Mouse (Mus musculus) kidney, embryonic 14.5 days (tissue): ENCODE measurements around the gene Gnpat. TPM values are rescaled to one million over a fixed set of nuclear protein-coding genes. Genes with fewer than 3 reads are reported as not detected.

Source experiments
- ATAC-seq: fragments of 200-750 bp; cut with Nextera tagmentation; 2 replicates; pipeline ENCODE4 v1.8.0; 2017; ENCODE audit warnings: moderate number of reproducible peaks, mild to moderate bottlenecking, moderate TSS enrichment, moderate library complexity; ENCODE audit not compliant: low FRiP score, low TSS enrichment
- H3K27ac ChIP-seq: fragments of 300-500 bp; sonication (generic); 2 replicates; pipeline ENCODE4 v1.5.1; 2014; ENCODE audit warnings: low read depth, mild to moderate bottlenecking, low read length, moderate library complexity, mixed read lengths
- H3K27me3 ChIP-seq: fragments of 300-500 bp; sonication (generic); 2 replicates; pipeline ENCODE4 v1.6.1; 2014; ENCODE audit warnings: mild to moderate bottlenecking, low read length; ENCODE audit not compliant: control insufficient read depth, insufficient read depth
- H3K36me3 ChIP-seq: fragments of 300-500 bp; sonication (generic); 2 replicates; pipeline ENCODE4 v1.6.1; 2014; ENCODE audit warnings: low read length, mixed read lengths; ENCODE audit not compliant: control insufficient read depth, insufficient read depth
- H3K4me1 ChIP-seq: fragments of 300-500 bp; sonication (generic); 2 replicates; pipeline ENCODE4 v1.6.1; 2014; ENCODE audit warnings: low read length, mixed read lengths; ENCODE audit not compliant: control insufficient read depth, insufficient read depth
- H3K4me2 ChIP-seq: fragments of 300-500 bp; sonication (generic); replicated peaks from 2 replicates; pipeline ENCODE4 v1.6.1; 2014; ENCODE audit warnings: low read depth, mild to moderate bottlenecking, low read length
- H3K4me3 ChIP-seq: fragments of 300-500 bp; sonication (generic); 2 replicates; pipeline ENCODE4 v1.5.1; 2014; ENCODE audit warnings: mild to moderate bottlenecking, low read length
- H3K9ac ChIP-seq: fragments of 300-500 bp; sonication (generic); 2 replicates; pipeline ENCODE4 v1.6.1; 2014; ENCODE audit warnings: low read depth, mild to moderate bottlenecking, low read length, moderate library complexity
- H3K9me3 ChIP-seq: fragments of 300-500 bp; sonication (generic); 2 replicates; pipeline ENCODE4 v1.6.1; 2016; ENCODE audit warnings: low read length; ENCODE audit not compliant: control insufficient read depth
- WGBS: fragments of 180-500 bp; shearing (Covaris S2); extraction: QIAGEN DNeasy Blood & Tissue Kit; methylation state at CpG from one replicate; pipeline ENCODE4 v1.1.7; 2014; 5-methylcytosine and 5-hydroxymethylcytosine counted together
- polyA plus RNA-seq: library from polyadenylated mRNA; unstranded; fragments of >200 nt; fragmentation: Nextera tagmentation; extraction: Ambion mirVana; gene quantifications from 2 replicates; pipeline ENCODE4 v1.2.1, GENCODE M21; 2014

The Gnpat gene
- polyA plus RNA-seq, 1 experiment from 2014 or later, result 122 TPM

DNA sequence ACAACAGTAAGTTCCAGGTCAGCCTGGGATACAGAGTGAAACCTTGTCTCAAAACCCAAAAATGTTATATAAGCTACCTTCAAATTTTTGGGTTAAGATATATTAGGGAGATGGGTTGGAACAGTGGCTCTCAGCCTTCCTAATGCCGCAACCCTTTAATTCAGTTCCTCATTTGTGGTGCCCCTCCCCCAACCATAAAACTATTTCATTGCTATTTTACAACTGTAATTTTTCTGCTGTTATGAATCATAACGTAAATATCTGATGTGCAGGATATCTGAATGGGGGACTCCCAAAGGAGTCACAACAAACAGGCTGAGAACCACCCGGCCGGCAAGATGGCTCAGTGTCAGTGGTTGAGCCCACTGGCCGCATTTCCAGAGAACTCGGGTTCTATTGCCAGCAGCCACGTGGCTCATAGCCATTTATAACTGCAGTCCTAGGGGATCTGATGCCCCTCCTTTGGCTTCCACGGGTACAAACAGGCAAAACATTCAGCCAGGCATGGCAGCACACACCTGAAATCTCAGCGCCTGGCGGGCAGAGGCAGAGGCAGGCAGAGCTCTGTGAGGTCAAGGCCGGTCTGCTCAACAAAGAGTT is 59.8 kb downstream of the Gnpat start:
- H3K4me2 ChIP-seq, result no peak overlapping the region
- 83% methylated on average over 11 of the region's 11 CpGs for WGBS

DNA sequence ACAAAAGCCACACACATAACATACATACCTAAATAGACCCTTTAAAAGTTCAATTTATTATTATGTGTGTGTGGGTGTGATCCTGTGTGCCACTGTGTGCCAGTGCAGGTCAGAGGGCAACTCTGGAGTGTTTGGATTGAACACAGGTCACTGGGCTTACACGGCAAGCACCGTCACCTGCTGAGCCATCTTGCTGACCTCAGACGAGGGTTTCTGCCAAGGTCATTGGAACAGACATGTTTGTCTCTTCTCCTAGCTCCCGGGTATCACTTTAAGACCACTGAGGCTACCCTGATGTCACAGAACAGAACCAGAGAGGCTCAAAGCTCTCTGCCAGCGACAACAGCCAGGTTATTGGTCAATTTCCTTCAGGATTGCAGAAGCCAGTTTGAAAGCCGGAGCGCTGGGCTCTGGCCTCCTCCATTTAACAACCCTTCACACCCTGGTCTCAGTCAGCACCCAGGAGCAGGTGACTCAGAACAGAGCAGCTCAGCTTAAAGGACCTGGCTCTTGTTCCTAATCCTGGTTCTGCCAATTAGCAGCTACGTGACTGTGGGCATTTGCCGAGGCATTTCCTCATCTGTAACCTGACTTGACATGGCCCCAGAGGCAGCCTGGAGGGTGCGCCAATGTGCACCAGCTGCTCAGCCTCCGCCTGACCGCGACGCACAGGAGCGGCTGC is 61.3 kb downstream of the Gnpat start:
- no peaks in the 10 kb centered on the region for H3K4me1 ChIP-seq
- ATAC-seq, result no peak
- 77% methylated on average over 15 of the region's 15 CpGs for WGBS

More for the DNA sequence above, 59.8 kb downstream of the Gnpat start:
- Histone ChIP-seq H3K36me3 (no peaks in the 10 kb centered on the region; the same call in 1 of the 2 replicates), H3K9me3 (no peaks in the 10 kb centered on the region), H3K9ac (no peak overlapping the region), H3K4me3 (no peak overlapping the region), H3K4me1 (no peaks in the 10 kb centered on the region), H3K27ac (no peak overlapping the region), H3K27me3 (no peaks in the 10 kb centered on the region)
- ATAC-seq, result no peak

DNA sequence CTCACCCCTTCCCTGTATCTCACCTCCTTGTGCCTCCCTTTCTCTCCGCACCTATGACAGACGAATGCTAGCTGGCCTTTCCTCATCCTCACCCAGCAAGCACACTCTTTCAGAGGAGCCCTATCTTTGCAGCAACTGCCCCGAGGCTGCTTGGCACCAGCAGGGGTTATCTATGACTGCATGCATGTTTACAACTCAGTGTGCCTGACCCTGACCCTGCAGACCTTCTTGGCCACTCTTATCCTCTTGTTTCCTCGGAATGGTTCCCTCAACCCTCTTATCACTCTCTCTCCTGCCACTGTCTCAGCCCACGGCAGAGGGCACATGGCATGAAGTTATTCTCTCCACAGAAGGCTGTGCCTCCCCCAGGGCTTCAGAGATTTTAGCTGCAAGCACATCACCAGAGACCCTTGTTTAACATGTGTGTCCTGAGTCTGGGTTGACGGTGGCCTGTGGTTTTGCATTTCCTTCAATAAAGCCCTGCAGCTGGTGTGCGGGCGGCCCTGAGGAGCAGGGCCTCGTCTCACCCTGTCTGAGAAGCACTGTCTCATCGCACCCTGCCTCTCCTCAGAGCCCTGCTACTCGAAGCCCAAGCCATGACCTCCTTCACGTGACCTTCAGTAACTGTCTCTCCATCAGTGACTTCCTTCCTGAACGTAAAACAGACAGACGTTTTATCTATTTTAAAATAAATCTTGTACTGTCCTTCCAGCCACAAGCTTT is 62.9 kb downstream of the Gnpat start:
- H3K9ac ChIP-seq, result no peak overlapping the region
- no peak overlapping the region for H3K27ac ChIP-seq
- no peaks in the 10 kb centered on the region; the same call in 1 of the 2 replicates for H3K36me3 ChIP-seq
- H3K4me2 ChIP-seq, result no peak overlapping the region
- WGBS, result 54% methylated on average over 14 of the region's 14 CpGs
- no peak for ATAC-seq
- H3K4me3 ChIP-seq, result no peak overlapping the region
- H3K4me1 ChIP-seq, result no peaks in the 10 kb centered on the region
- H3K27me3 ChIP-seq, result no peaks in the 10 kb centered on the region
- H3K9me3 ChIP-seq, result no peaks in the 10 kb centered on the region

More for the DNA sequence above, 61.3 kb downstream of the Gnpat start:
- Histone ChIP-seq H3K9me3 (no peaks in the 10 kb centered on the region), H3K27ac (no peak overlapping the region), H3K4me3 (no peak overlapping the region), H3K4me2 (no peak overlapping the region), H3K9ac (no peak overlapping the region), H3K36me3 (no peaks in the 10 kb centered on the region; the same call in 1 of the 2 replicates), H3K27me3 (no peaks in the 10 kb centered on the region)

DNA sequence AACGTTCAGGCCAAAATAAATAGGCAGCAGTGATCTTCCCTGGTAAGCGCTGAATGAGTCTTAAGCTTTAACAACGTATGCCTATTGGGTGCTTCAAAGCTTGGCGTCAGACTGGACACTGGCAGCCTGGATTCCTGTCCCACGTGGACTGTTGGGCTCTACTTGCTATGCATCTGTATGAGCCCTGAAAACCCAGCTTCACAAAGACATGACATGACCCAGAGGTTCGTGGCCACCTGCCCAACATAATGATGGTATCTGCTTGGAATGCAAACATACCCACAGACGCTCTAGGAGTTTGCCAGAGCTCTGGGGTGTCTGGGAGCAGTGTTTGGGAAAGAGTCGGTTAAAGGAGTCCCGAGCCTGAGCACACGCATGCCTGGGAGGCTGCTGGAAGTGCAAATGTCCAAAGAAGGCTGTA is 63.5 kb downstream of the Gnpat start:
- 74% methylated on average over 10 of the region's 10 CpGs for WGBS
- Histone ChIP-seq H3K27me3 (no peaks in the 10 kb centered on the region), H3K9ac (no peak overlapping the region), H3K36me3 (no peaks in the 10 kb centered on the region; the same call in 1 of the 2 replicates), H3K27ac (no peak overlapping the region), H3K4me2 (no peak overlapping the region), H3K4me1 (no peaks in the 10 kb centered on the region), H3K4me3 (no peak overlapping the region), H3K9me3 (no peaks in the 10 kb centered on the region)
- no peak for ATAC-seq

DNA sequence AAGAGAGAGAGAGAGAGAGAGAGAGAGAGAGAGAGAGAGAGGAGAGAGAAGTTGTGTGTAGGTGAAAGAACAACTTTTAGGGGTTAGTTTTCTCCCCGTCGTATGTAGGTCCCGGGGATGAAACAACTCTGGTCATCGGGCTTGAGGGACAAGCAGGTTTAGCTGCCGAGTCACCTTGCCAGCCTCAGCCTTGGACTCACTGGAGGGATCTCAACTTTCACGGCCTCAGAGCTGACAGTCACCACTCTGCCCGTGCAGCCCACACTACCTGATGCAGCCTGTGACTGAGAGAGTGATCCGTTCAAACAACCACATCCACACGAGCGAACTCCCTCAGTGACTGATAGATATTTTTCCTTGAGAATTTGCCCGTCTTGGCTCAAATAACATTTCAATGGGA is 66.2 kb downstream of the Gnpat start:
- Histone ChIP-seq H3K4me2 (no peak overlapping the region), H3K4me3 (no peak overlapping the region), H3K27me3 (no peaks in the 10 kb centered on the region), H3K4me1 (no peaks in the 10 kb centered on the region), H3K27ac (no peak overlapping the region), H3K9me3 (no peaks in the 10 kb centered on the region), H3K9ac (no peak overlapping the region), H3K36me3 (no peaks in the 10 kb centered on the region; the same call in 1 of the 2 replicates)
- whole genome bisulfite sequencing, result 79% methylated on average over 11 of the region's 11 CpGs
- no peak for ATAC-seq

DNA sequence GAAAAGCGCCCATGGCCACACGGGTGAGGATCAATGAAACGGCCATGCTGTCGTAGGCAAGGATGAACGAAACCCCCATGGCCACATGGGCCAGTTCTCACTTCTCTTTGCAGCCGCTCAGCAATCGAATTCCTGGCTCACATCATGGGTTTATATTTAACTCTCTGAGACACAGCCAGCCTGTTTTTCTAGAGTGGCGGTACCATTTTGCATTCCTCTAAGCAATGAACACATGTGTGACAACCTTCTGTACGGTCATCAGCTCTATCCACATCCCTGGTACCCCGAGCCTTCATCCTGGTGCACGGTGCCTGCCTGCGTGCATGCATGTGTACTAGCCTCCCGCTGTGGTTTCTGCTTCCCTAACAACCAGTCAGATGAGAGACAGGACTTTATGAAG is 67.3 kb downstream of the Gnpat start:
- no peak overlapping the region for H3K4me3 ChIP-seq
- H3K27me3 ChIP-seq, result no peaks in the 10 kb centered on the region
- H3K9ac ChIP-seq, result no peak overlapping the region
- no peak for ATAC-seq
- H3K4me2 ChIP-seq, result no peak overlapping the region
- no peaks in the 10 kb centered on the region for H3K4me1 ChIP-seq
- H3K36me3 ChIP-seq, result no peaks in the 10 kb centered on the region; the same call in 1 of the 2 replicates
- 84% methylated on average over 13 of the region's 13 CpGs for WGBS
- H3K27ac ChIP-seq, result no peak overlapping the region
- H3K9me3 ChIP-seq, result no peaks in the 10 kb centered on the region

DNA sequence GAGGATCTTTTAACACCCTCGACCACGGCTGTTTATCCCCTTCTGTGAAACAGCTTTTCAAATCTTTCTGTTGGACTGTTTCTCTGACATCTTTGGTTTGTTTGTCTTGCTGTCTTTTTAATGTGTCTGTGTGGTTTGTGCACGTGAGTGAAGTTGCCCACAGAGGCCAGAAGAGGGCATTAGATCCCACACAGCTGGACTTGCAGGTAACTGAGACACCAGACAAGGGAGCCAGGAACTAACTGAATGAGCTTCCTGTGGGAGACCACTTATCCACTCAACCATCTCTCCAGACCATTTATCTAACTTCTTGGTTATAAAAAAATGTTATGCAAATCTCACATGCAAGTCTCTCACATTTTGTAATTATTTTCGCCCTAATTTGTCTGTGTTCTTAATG is 67.8 kb downstream of the Gnpat start:
- Histone ChIP-seq H3K4me1 (no peaks in the 10 kb centered on the region), H3K27me3 (no peaks in the 10 kb centered on the region), H3K36me3 (no peaks in the 10 kb centered on the region; the same call in 1 of the 2 replicates), H3K27ac (no peak overlapping the region), H3K4me2 (no peak overlapping the region), H3K4me3 (no peak overlapping the region), H3K9ac (no peak overlapping the region), H3K9me3 (no peaks in the 10 kb centered on the region)
- ATAC-seq, result no peak
- 77% methylated on average over 4 of the region's 4 CpGs for WGBS

DNA sequence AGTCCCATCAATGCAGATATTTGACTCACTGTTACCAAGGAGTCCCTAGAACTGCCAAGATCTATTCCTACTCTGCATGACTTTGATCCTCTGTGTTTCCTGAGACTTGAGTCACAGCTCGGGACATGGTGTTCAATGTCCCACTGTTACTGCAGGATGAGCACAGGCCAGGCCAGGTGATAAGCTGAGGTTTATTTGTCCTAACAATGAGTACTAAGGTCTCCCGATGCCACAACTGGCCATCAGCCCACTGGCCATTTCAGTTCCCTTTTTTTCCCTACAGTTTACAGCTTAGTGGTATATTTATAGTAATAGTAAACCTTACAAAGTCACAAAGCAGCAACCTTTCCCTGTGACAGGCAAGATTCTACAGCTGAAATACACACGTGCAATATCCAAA is 69.6 kb downstream of the Gnpat start:
- H3K9me3 ChIP-seq, result no peaks in the 10 kb centered on the region
- ATAC-seq, result no peak
- no peaks in the 10 kb centered on the region; the same call in 1 of the 2 replicates for H3K36me3 ChIP-seq
- H3K9ac ChIP-seq, result no peak overlapping the region
- no peaks in the 10 kb centered on the region for H3K27me3 ChIP-seq
- no peak overlapping the region for H3K27ac ChIP-seq
- WGBS, result 86% methylated on average over 3 of the region's 3 CpGs
- no peak overlapping the region for H3K4me3 ChIP-seq
- no peaks in the 10 kb centered on the region for H3K4me1 ChIP-seq
- no peak overlapping the region for H3K4me2 ChIP-seq

DNA sequence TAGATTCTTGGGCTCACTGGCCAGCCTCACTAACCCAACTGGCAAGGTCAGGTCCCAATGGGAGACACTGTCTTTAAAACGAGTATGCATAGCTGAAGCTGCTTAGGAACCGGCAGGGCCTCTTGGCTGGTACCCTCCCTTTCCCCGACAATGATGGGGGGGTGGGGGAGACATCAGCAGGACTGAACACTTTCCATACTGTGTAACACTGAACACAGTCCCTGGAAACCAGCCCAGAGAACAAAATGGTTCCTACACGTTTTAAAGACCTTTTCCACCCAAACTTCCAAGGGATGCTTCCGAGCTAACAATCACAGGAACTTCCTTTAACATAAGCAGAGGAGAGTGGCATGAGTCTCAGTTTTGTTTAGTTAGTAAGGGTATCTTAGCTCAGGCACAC is 72.3 kb downstream of the Gnpat start:
- ATAC-seq, result no peak
- peaks cover 4% of the 10 kb centered on the region; the same call in 1 of the 2 replicates for H3K36me3 ChIP-seq
- no peaks in the 10 kb centered on the region for H3K4me1 ChIP-seq
- no peaks in the 10 kb centered on the region for H3K27me3 ChIP-seq
- no peak overlapping the region for H3K9ac ChIP-seq
- H3K4me3 ChIP-seq, result no peak overlapping the region
- H3K27ac ChIP-seq, result no peak overlapping the region
- 74% methylated on average over 5 of the region's 5 CpGs for WGBS
- no peaks in the 10 kb centered on the region for H3K9me3 ChIP-seq
- H3K4me2 ChIP-seq, result no peak overlapping the region
